ENCODE assay signal across 10 mouse cellular contexts in the genomic region with DNA sequence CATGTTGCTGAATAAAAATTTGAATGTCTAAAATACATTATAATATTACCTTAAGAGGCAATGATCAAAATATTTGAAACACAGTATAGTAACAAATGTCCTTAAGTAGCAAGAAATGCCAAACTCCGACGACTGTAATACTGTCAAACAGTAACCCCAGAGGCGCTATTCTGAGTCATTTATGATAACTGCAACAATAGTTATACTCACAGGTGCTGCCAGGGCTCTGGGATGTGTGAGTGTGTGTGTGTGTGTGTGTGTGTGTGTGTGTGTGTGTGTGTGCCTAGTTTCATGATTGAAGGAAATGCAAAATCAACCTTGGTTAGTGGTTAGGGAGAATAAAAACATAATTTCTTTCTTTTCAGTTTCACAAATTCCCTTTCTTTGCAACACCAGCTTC.
A peak's percentile ranks its signal among the peaks of the same experiment; 100 is the strongest.
DNase-seq lines count a peak whose midpoint lies in the region; ATAC-seq lines count a peak whose summit lies in the region.
"Had no signal": no experiment of that assay in that cellular context is flagged by ENCODE, and none has a peak within 500 bp of the region (broad histone marks: within the 10 kb centered on the region; RNA-seq: fewer than 3 reads in every experiment).

No protein-coding gene starts in this region.

- no peak overlapping the region for H3K27ac ChIP-seq in kidney, embryonic 16.5 days (ENCODE audit: low read length)
- H3K27ac ChIP-seq in embryonic facial prominence, embryonic 15.5 days (replicated peaks) = no peak overlapping the region
- peak overlapping the region; percentile 57; the same call in 1 of the 2 replicates for H3K27ac ChIP-seq in neural tube, embryonic 12.5 days

- no peak for DNase-seq in kidney, postnatal 36 days
- DNase-seq in induced T-regulatory cell, adult 2 months (ENCODE audit: low read depth) = peak; percentile 23
- no peak for DNase-seq in layer of hippocampus, adult 9-10 months (ENCODE audit: low spot score)
- DNase-seq in cerebellum, adult 8-10 months = no peak
- DNase-seq in frontal cortex, postnatal 25 days (ENCODE audit: low spot score in 2 of 2) = no peak
- DNase-seq: gastrocnemius, postnatal 25 days; thymus, postnatal 36 days had no signal

- H3K27me3 ChIP-seq in kidney, embryonic 16.5 days (ENCODE audit: insufficient read depth, low read length) = no peaks in the 10 kb centered on the region
- H3K27me3 ChIP-seq in embryonic facial prominence, embryonic 15.5 days = no peaks in the 10 kb centered on the region
- no peaks in the 10 kb centered on the region for H3K27me3 ChIP-seq in neural tube, embryonic 12.5 days (replicated peaks)

- 0 out of 2 replicates have a peak overlapping the region, but pooled peaks have one; percentile 65 for H3K9ac ChIP-seq in kidney, embryonic 16.5 days (replicated peaks; ENCODE audit: low read length)
- no peak overlapping the region for H3K9ac ChIP-seq in embryonic facial prominence, embryonic 15.5 days
- peak overlapping the region; percentile 49; the same call in 1 of the 2 replicates for H3K9ac ChIP-seq in neural tube, embryonic 12.5 days

- H3K9me3 ChIP-seq in kidney, embryonic 16.5 days (ENCODE audit: low read length) = no peaks in the 10 kb centered on the region; the same call in 1 of the 2 replicates
- no peaks in the 10 kb centered on the region for H3K9me3 ChIP-seq in embryonic facial prominence, embryonic 15.5 days (replicated peaks)
- 0 out of 2 replicates have a peak, but pooled peaks cover 6% of the 10 kb centered on the region for H3K9me3 ChIP-seq in neural tube, embryonic 12.5 days

- H3K4me3 ChIP-seq in kidney, embryonic 16.5 days (ENCODE audit: low read length) = no peak overlapping the region
- no peak overlapping the region for H3K4me3 ChIP-seq in embryonic facial prominence, embryonic 15.5 days (replicated peaks)
- H3K4me3 ChIP-seq in neural tube, embryonic 12.5 days = no peak overlapping the region

- no peak for ATAC-seq in kidney, embryonic 16.5 days (ENCODE audit: low FRiP score, low TSS enrichment)
- no peak for ATAC-seq in embryonic facial prominence, embryonic 15.5 days (ENCODE audit: insufficient number of reproducible peaks, low FRiP score, low TSS enrichment, low read depth)
- ATAC-seq in neural tube, embryonic 12.5 days (ENCODE audit: low FRiP score, low read depth) = no peak

- H3K4me1 ChIP-seq in kidney, embryonic 16.5 days (ENCODE audit: insufficient read depth, low read length) = peaks cover 30% of the 10 kb centered on the region
- H3K4me1 ChIP-seq in embryonic facial prominence, embryonic 15.5 days = peaks cover 12% of the 10 kb centered on the region
- H3K4me1 ChIP-seq in neural tube, embryonic 12.5 days = no peaks in the 10 kb centered on the region; the same call in 1 of the 2 replicates

- peak overlapping the region; percentile 67 for H3K4me2 ChIP-seq in kidney, embryonic 16.5 days (replicated peaks; ENCODE audit: low read depth, low read length)
- peak overlapping the region; percentile 54 for H3K4me2 ChIP-seq in embryonic facial prominence, embryonic 15.5 days (replicated peaks)
- peak overlapping the region; percentile 66 for H3K4me2 ChIP-seq in neural tube, embryonic 12.5 days (replicated peaks)

- WGBS in kidney, embryonic 16.5 days = 15% methylated on average over 3 of the region's 3 CpGs
- 15% methylated on average over 3 of the region's 3 CpGs for WGBS in embryonic facial prominence, embryonic 15.5 days
- WGBS in neural tube, embryonic 12.5 days = 9% methylated on average over 3 of the region's 3 CpGs

- H3K36me3 ChIP-seq in kidney, embryonic 16.5 days (ENCODE audit: insufficient read depth, low read length) = no peaks in the 10 kb centered on the region
- no peaks in the 10 kb centered on the region for H3K36me3 ChIP-seq in embryonic facial prominence, embryonic 15.5 days
- H3K36me3 ChIP-seq in neural tube, embryonic 12.5 days = no peaks in the 10 kb centered on the region
